12 mouse cellular contexts compared by ENCODE assay signal in genomic region chr2:161004338-161004737, GRCm38 (mm10).
DNase-seq lines count a peak whose midpoint lies in the region; ATAC-seq and TF ChIP-seq lines count a peak whose summit lies in the region.
"Had no signal": no experiment of that assay in that cellular context is flagged by ENCODE, and none has a peak within 500 bp of the region (broad histone marks: within the 10 kb centered on the region; RNA-seq: fewer than 3 reads in every experiment).

No protein-coding gene starts in this region.

- no peaks in the 10 kb centered on the region for H3K9me3 ChIP-seq in hindbrain, postnatal 0 days (ENCODE audit: low read length)
- H3K9me3 ChIP-seq in hindbrain, embryonic 11.5 days (ENCODE audit: control insufficient read depth, low read length), result no peaks in the 10 kb centered on the region
- no peaks in the 10 kb centered on the region for H3K9me3 ChIP-seq in heart, embryonic 15.5 days (replicated peaks)
- no peaks in the 10 kb centered on the region for H3K9me3 ChIP-seq in stomach, embryonic 16.5 days (replicated peaks; ENCODE audit: control insufficient read depth, low read length)
- no peaks in the 10 kb centered on the region for H3K9me3 ChIP-seq in kidney, embryonic 15.5 days (replicated peaks)
- no peaks in the 10 kb centered on the region for H3K9me3 ChIP-seq in midbrain, embryonic 14.5 days (ENCODE audit: control insufficient read depth, low read length)

- H3K4me2 ChIP-seq in hindbrain, postnatal 0 days (ENCODE audit: low read depth, low read length), result no peak overlapping the region
- H3K4me2 ChIP-seq in hindbrain, embryonic 11.5 days (replicated peaks; ENCODE audit: low read depth, low read length), result no peak overlapping the region
- H3K4me2 ChIP-seq in heart, embryonic 15.5 days, result no peak overlapping the region
- H3K4me2 ChIP-seq in stomach, embryonic 16.5 days (ENCODE audit: low read depth, low read length), result no peak overlapping the region
- no peak overlapping the region for H3K4me2 ChIP-seq in kidney, embryonic 15.5 days
- H3K4me2 ChIP-seq in midbrain, embryonic 14.5 days (ENCODE audit: low read length), result no peak overlapping the region

- ATAC-seq in hindbrain, postnatal 0 days, result no peak
- ATAC-seq in hindbrain, embryonic 11.5 days (ENCODE audit: low FRiP score), result no peak
- ATAC-seq in heart, embryonic 15.5 days (replicated peaks; ENCODE audit: insufficient number of reproducible peaks, insufficient read depth, low FRiP score, low read depth), result peak; percentile 96
- peak; percentile 60; the same call in 1 of the 2 replicates for ATAC-seq in stomach, embryonic 16.5 days (ENCODE audit: insufficient read depth, low FRiP score)
- ATAC-seq in kidney, embryonic 15.5 days (replicated peaks; ENCODE audit: low FRiP score), result no peak
- ATAC-seq in midbrain, embryonic 14.5 days (ENCODE audit: low FRiP score, low TSS enrichment), result no peak

- H3K9ac ChIP-seq in hindbrain, postnatal 0 days (replicated peaks; ENCODE audit: low read length), result no peak overlapping the region
- H3K9ac ChIP-seq in hindbrain, embryonic 11.5 days (ENCODE audit: low read depth, low read length), result no peak overlapping the region
- H3K9ac ChIP-seq in heart, embryonic 15.5 days, result no peak overlapping the region
- H3K9ac ChIP-seq in stomach, embryonic 16.5 days (ENCODE audit: low read length), result no peak overlapping the region
- no peak overlapping the region for H3K9ac ChIP-seq in kidney, embryonic 15.5 days
- no peak overlapping the region for H3K9ac ChIP-seq in midbrain, embryonic 14.5 days (replicated peaks; ENCODE audit: low read length)

- H3K4me3 ChIP-seq in hindbrain, postnatal 0 days (ENCODE audit: low read length), result no peak overlapping the region
- H3K4me3 ChIP-seq in hindbrain, embryonic 11.5 days (ENCODE audit: low read depth, low read length), result no peak overlapping the region
- no peak overlapping the region for H3K4me3 ChIP-seq in heart, embryonic 15.5 days
- H3K4me3 ChIP-seq in stomach, embryonic 16.5 days (replicated peaks; ENCODE audit: low read length), result no peak overlapping the region
- H3K4me3 ChIP-seq in kidney, embryonic 15.5 days (replicated peaks), result no peak overlapping the region
- no peak overlapping the region for H3K4me3 ChIP-seq in midbrain, embryonic 14.5 days (replicated peaks; ENCODE audit: low read depth, low read length)
- H3K4me3 ChIP-seq: erythroblast, embryonic 14.5 days had no signal

- H3K36me3 ChIP-seq in hindbrain, postnatal 0 days (ENCODE audit: insufficient read depth, low read length), result peaks cover 36% of the 10 kb centered on the region; the same call in 1 of the 2 replicates
- no peaks in the 10 kb centered on the region; the same call in 1 of the 2 replicates for H3K36me3 ChIP-seq in hindbrain, embryonic 11.5 days (ENCODE audit: control insufficient read depth, insufficient read depth, low read length)
- peaks cover 29% of the 10 kb centered on the region for H3K36me3 ChIP-seq in heart, embryonic 15.5 days
- 0 out of 2 replicates have a peak, but pooled peaks cover 5% of the 10 kb centered on the region for H3K36me3 ChIP-seq in stomach, embryonic 16.5 days (ENCODE audit: control insufficient read depth, insufficient read depth, low read length)
- H3K36me3 ChIP-seq in kidney, embryonic 15.5 days, result peaks cover 64% of the 10 kb centered on the region
- H3K36me3 ChIP-seq in midbrain, embryonic 14.5 days (ENCODE audit: control insufficient read depth, insufficient read depth, low read length), result peaks cover 51% of the 10 kb centered on the region

- H3K4me1 ChIP-seq in hindbrain, postnatal 0 days (ENCODE audit: insufficient read depth, low read length), result no peaks in the 10 kb centered on the region
- no peaks in the 10 kb centered on the region for H3K4me1 ChIP-seq in hindbrain, embryonic 11.5 days (replicated peaks; ENCODE audit: control insufficient read depth, insufficient read depth, low read length)
- H3K4me1 ChIP-seq in heart, embryonic 15.5 days (replicated peaks), result peaks cover 13% of the 10 kb centered on the region
- no peaks in the 10 kb centered on the region for H3K4me1 ChIP-seq in stomach, embryonic 16.5 days (ENCODE audit: control insufficient read depth, insufficient read depth, low read length)
- H3K4me1 ChIP-seq in kidney, embryonic 15.5 days, result no peaks in the 10 kb centered on the region
- H3K4me1 ChIP-seq in midbrain, embryonic 14.5 days (ENCODE audit: control insufficient read depth, insufficient read depth, low read length), result no peaks in the 10 kb centered on the region

- no peaks in the 10 kb centered on the region for H3K27me3 ChIP-seq in hindbrain, postnatal 0 days (ENCODE audit: insufficient read depth, low read length)
- H3K27me3 ChIP-seq in hindbrain, embryonic 11.5 days (ENCODE audit: control insufficient read depth, insufficient read depth, low read length), result no peaks in the 10 kb centered on the region
- H3K27me3 ChIP-seq in heart, embryonic 15.5 days, result no peaks in the 10 kb centered on the region
- H3K27me3 ChIP-seq in stomach, embryonic 16.5 days (ENCODE audit: control insufficient read depth, insufficient read depth, low read length), result no peaks in the 10 kb centered on the region
- no peaks in the 10 kb centered on the region for H3K27me3 ChIP-seq in kidney, embryonic 15.5 days
- H3K27me3 ChIP-seq in midbrain, embryonic 14.5 days (ENCODE audit: control insufficient read depth, insufficient read depth, low read length), result no peaks in the 10 kb centered on the region

- H3K27ac ChIP-seq in hindbrain, postnatal 0 days, result peak overlapping the region; percentile 1; the same call in 1 of the 2 replicates
- H3K27ac ChIP-seq in hindbrain, embryonic 11.5 days (ENCODE audit: low read depth, low read length), result no peak overlapping the region
- peak overlapping the region; percentile 31; the same call in 1 of the 2 replicates for H3K27ac ChIP-seq in heart, embryonic 15.5 days
- no peak overlapping the region for H3K27ac ChIP-seq in stomach, embryonic 16.5 days (ENCODE audit: low read length)
- no peak overlapping the region for H3K27ac ChIP-seq in kidney, embryonic 15.5 days
- H3K27ac ChIP-seq in midbrain, embryonic 14.5 days (replicated peaks; ENCODE audit: low read depth, low read length), result no peak overlapping the region

- WGBS in hindbrain, postnatal 0 days, result 73% methylated on average over 3 of the region's 3 CpGs
- 89% methylated on average over 3 of the region's 3 CpGs for WGBS in hindbrain, embryonic 11.5 days
- 38% methylated on average over 3 of the region's 3 CpGs for WGBS in heart, embryonic 15.5 days
- WGBS in stomach, embryonic 16.5 days, result 68% methylated on average over 3 of the region's 3 CpGs
- WGBS in kidney, embryonic 15.5 days, result 85% methylated on average over 3 of the region's 3 CpGs
- 90% methylated on average over 3 of the region's 3 CpGs for WGBS in midbrain, embryonic 14.5 days

- DNase-seq in hindbrain, postnatal 0 days (ENCODE audit: low spot score), result peak; percentile 33
- DNase-seq in hindbrain, embryonic 11.5 days (ENCODE audit: low spot score), result no peak
- peak; percentile 51 to 69 for DNase-seq in lung, adult 18-20 months
- no peak for DNase-seq in spleen, postnatal 10 days (ENCODE audit: low spot score in 2 of 2)
- no peak for DNase-seq in midbrain, embryonic 14.5 days
- DNase-seq: cerebellum, postnatal 14 days; gastrocnemius, postnatal 14 days; layer of hippocampus, adult 9-11 months had no signal

- TF ChIP-seq CTCF in hindbrain, postnatal 0 days (IDR thresholded peaks at IDR 0.05; ENCODE audit: low read depth), result no peak

Comparison
In these comparisons a context has a peak if more than half of its experiments do, and no peak if none do; other contexts are left out.
1. DNase-seq: peak in hindbrain, postnatal 0 days (single experiment) and lung, adult 18-20 months (2 of 2); none in hindbrain, embryonic 11.5 days (single experiment), spleen, postnatal 10 days (0 of 2) and midbrain, embryonic 14.5 days (single experiment).
2. H3K27ac ChIP-seq: peak in hindbrain, postnatal 0 days (single experiment) and heart, embryonic 15.5 days (single experiment); none in hindbrain, embryonic 11.5 days (single experiment), stomach, embryonic 16.5 days (single experiment), kidney, embryonic 15.5 days (single experiment) and midbrain, embryonic 14.5 days (single experiment).
3. ATAC-seq: peak in heart, embryonic 15.5 days (single experiment) and stomach, embryonic 16.5 days (single experiment); none in hindbrain, postnatal 0 days (single experiment), hindbrain, embryonic 11.5 days (single experiment), kidney, embryonic 15.5 days (single experiment) and midbrain, embryonic 14.5 days (single experiment).